Mouse (Mus musculus) hindbrain, embryonic 12.5 days (tissue): ENCODE results near the gene Sgsh. TPM values are rescaled to one million over a fixed set of nuclear protein-coding genes. Genes with fewer than 3 reads are reported as not detected.

Experiments
- ATAC-seq: fragments of 200-750 bp; cut with Nextera tagmentation; 2 replicates; pipeline ENCODE4 v1.8.0; 2017; ENCODE audit warnings: moderate TSS enrichment; ENCODE audit not compliant: low FRiP score
- H3K27ac ChIP-seq: fragments of 300-500 bp; sonication (generic); 2 replicates; pipeline ENCODE4 v1.5.1; 2016; ENCODE audit warnings: mild to moderate bottlenecking
- H3K27me3 ChIP-seq: fragments of 300-500 bp; sonication (generic); 2 replicates; pipeline ENCODE4 v1.6.1; 2016; ENCODE audit warnings: mild to moderate bottlenecking
- H3K36me3 ChIP-seq: fragments of 300-500 bp; sonication (generic); 2 replicates; pipeline ENCODE4 v1.6.1; 2016; ENCODE audit warnings: mild to moderate bottlenecking
- H3K4me1 ChIP-seq: fragments of 300-500 bp; sonication (generic); 2 replicates; pipeline ENCODE4 v1.6.1; 2016
- H3K4me2 ChIP-seq: fragments of 300-500 bp; sonication (generic); replicated peaks from 2 replicates; pipeline ENCODE4 v1.6.1; 2016; ENCODE audit warnings: mild to moderate bottlenecking
- H3K4me3 ChIP-seq: fragments of 300-500 bp; sonication (generic); 2 replicates; pipeline ENCODE4 v1.5.1; 2016; ENCODE audit warnings: mild to moderate bottlenecking
- H3K9ac ChIP-seq: fragments of 300-500 bp; sonication (generic); 2 replicates; pipeline ENCODE4 v1.6.1; 2016; ENCODE audit warnings: mild to moderate bottlenecking, moderate library complexity
- H3K9me3 ChIP-seq: fragments of 300-500 bp; sonication (generic); replicated peaks from 2 replicates; pipeline ENCODE4 v1.6.1; 2016; ENCODE audit warnings: mild to moderate bottlenecking
- WGBS: fragments of 180-500 bp; shearing (Covaris S2); methylation state at CpG from one replicate; pipeline ENCODE4 v1.1.7; 2016; 5-methylcytosine and 5-hydroxymethylcytosine counted together
- polyA plus RNA-seq: library from polyadenylated mRNA; unstranded; fragments of >200 nt; fragmentation: Nextera tagmentation; extraction: Ambion mirVana; gene quantifications from 2 replicates; pipeline ENCODE4 v1.2.1, GENCODE M21; 2016

Gene Sgsh
- 4.4 and 4.6 TPM in 2 replicates for polyA plus RNA-seq

- H3K27me3 ChIP-seq = no peaks in the 10 kb centered on the region
- H3K9me3 ChIP-seq = no peaks in the 10 kb centered on the region
- peak within 1 kb of the TSS; percentile 65 for H3K4me3 ChIP-seq
- peaks cover 15% of the 10 kb centered on the region for H3K4me1 ChIP-seq
- peak within 1 kb of the TSS; percentile 95 for H3K4me2 ChIP-seq
- ATAC-seq = peak; percentile 92
- WGBS = 3% methylated on average over 40 of the region's 40 CpGs
- H3K9ac ChIP-seq = peak within 1 kb of the TSS; percentile 80
- H3K27ac ChIP-seq = peak within 1 kb of the TSS; percentile 49; the same call in 1 of the 2 replicates
- peaks cover 4% of the 10 kb centered on the region; the same call in 1 of the 2 replicates for H3K36me3 ChIP-seq
These were observed at the start of gene Sgsh, which contains the start of gene Slc26a11 for GRCm38 (mm10) chr11:119355443-119356385. Gene Sgsh (minus strand): TSS chr11:119355536. Gene Slc26a11 (plus strand): TSS chr11:119355557.

GRCm38 (mm10) chr11:119404627-119405026 lies 49.3 kb upstream of the Sgsh start:
- H3K4me1 ChIP-seq = no peaks in the 10 kb centered on the region
- 48% methylated on average over 5 of the region's 5 CpGs for WGBS
- ATAC-seq = no peak
- no peak overlapping the region for H3K4me3 ChIP-seq
- no peaks in the 10 kb centered on the region for H3K9me3 ChIP-seq
- H3K27ac ChIP-seq = no peak overlapping the region
- H3K4me2 ChIP-seq = no peak overlapping the region
- no peaks in the 10 kb centered on the region for H3K36me3 ChIP-seq
- H3K27me3 ChIP-seq = no peaks in the 10 kb centered on the region
- no peak overlapping the region for H3K9ac ChIP-seq

- 57% methylated on average over 11 of the region's 11 CpGs for WGBS
- H3K4me1 ChIP-seq = no peaks in the 10 kb centered on the region
- no peak overlapping the region for H3K4me2 ChIP-seq
- ATAC-seq = no peak
- no peaks in the 10 kb centered on the region for H3K36me3 ChIP-seq
- no peaks in the 10 kb centered on the region for H3K27me3 ChIP-seq
- no peak overlapping the region for H3K4me3 ChIP-seq
- H3K9me3 ChIP-seq = no peaks in the 10 kb centered on the region
- no peak overlapping the region for H3K27ac ChIP-seq
- H3K9ac ChIP-seq = no peak overlapping the region
These were observed 47.3 kb upstream of the Sgsh start for GRCm38 (mm10) chr11:119402501-119403160.

GRCm38 (mm10) chr11:119396461-119396860 lies 41.1 kb upstream of the Sgsh start:
- no peak overlapping the region for H3K4me2 ChIP-seq
- H3K27me3 ChIP-seq = peaks cover 54% of the 10 kb centered on the region
- peaks cover 8% of the 10 kb centered on the region for H3K4me1 ChIP-seq
- H3K36me3 ChIP-seq = no peaks in the 10 kb centered on the region
- 27% methylated on average over 7 of the region's 7 CpGs for WGBS
- no peak for ATAC-seq
- H3K27ac ChIP-seq = no peak overlapping the region
- no peak overlapping the region for H3K4me3 ChIP-seq
- no peak overlapping the region for H3K9ac ChIP-seq
- H3K9me3 ChIP-seq = no peaks in the 10 kb centered on the region

GRCm38 (mm10) chr11:119395931-119396330 lies 40.6 kb upstream of the Sgsh start:
- Histone ChIP-seq H3K9ac (no peak overlapping the region), H3K27me3 (peaks cover 59% of the 10 kb centered on the region), H3K4me1 (peaks cover 8% of the 10 kb centered on the region), H3K27ac (no peak overlapping the region), H3K36me3 (no peaks in the 10 kb centered on the region), H3K4me3 (no peak overlapping the region), H3K9me3 (no peaks in the 10 kb centered on the region), H3K4me2 (no peak overlapping the region)
- no peak for ATAC-seq
- WGBS = 11% methylated on average over 13 of the region's 13 CpGs

- H3K4me1 ChIP-seq = peaks cover 13% of the 10 kb centered on the region
- H3K4me3 ChIP-seq = no peak overlapping the region
- H3K4me2 ChIP-seq = no peak overlapping the region
- ATAC-seq = no peak
- no peak overlapping the region for H3K27ac ChIP-seq
- no peak overlapping the region for H3K9ac ChIP-seq
- H3K27me3 ChIP-seq = peaks cover 65% of the 10 kb centered on the region
- no peaks in the 10 kb centered on the region for H3K9me3 ChIP-seq
- WGBS = 3% methylated on average over 7 of the region's 7 CpGs
- no peaks in the 10 kb centered on the region for H3K36me3 ChIP-seq
These were observed 40.1 kb upstream of the Sgsh start for GRCm38 (mm10) chr11:119395394-119395793.

GRCm38 (mm10) chr11:119394210-119394609 lies 38.9 kb upstream of the Sgsh start:
- Histone ChIP-seq H3K27ac (no peak overlapping the region), H3K4me2 (no peak overlapping the region), H3K4me1 (peaks cover 22% of the 10 kb centered on the region), H3K27me3 (peaks cover 76% of the 10 kb centered on the region), H3K4me3 (no peak overlapping the region), H3K36me3 (no peaks in the 10 kb centered on the region), H3K9me3 (no peaks in the 10 kb centered on the region), H3K9ac (no peak overlapping the region)
- no peak for ATAC-seq
- 42% methylated on average over 6 of the region's 6 CpGs for WGBS

GRCm38 (mm10) chr11:119393483-119393804 lies 38.1 kb upstream of the Sgsh start:
- Histone ChIP-seq H3K27ac (no peak overlapping the region), H3K36me3 (no peaks in the 10 kb centered on the region), H3K4me1 (peaks cover 22% of the 10 kb centered on the region), H3K4me2 (peak overlapping the region; percentile 64), H3K27me3 (peaks cover 84% of the 10 kb centered on the region), H3K4me3 (peak overlapping the region; percentile 38), H3K9ac (peak overlapping the region; percentile 41; the same call in 1 of the 2 replicates), H3K9me3 (no peaks in the 10 kb centered on the region)
- 17% methylated on average over 7 of the region's 7 CpGs for WGBS
- no peak for ATAC-seq

GRCm38 (mm10) chr11:119392800-119393482 lies 37.6 kb upstream of the Sgsh start, which contains the start of gene Rnf213:
Gene Rnf213 (plus strand): TSS chr11:119393100.
- WGBS = 2% methylated on average over 19 of the region's 19 CpGs
- Histone ChIP-seq H3K27ac (no peak within 1 kb of the TSS), H3K9me3 (no peaks in the 10 kb centered on the region), H3K4me1 (peaks cover 22% of the 10 kb centered on the region), H3K4me2 (peak within 1 kb of the TSS; percentile 64), H3K36me3 (no peaks in the 10 kb centered on the region), H3K9ac (peak within 1 kb of the TSS; percentile 41; the same call in 1 of the 2 replicates), H3K27me3 (peaks cover 89% of the 10 kb centered on the region), H3K4me3 (peak within 1 kb of the TSS; percentile 38)
- ATAC-seq = no peak

- Histone ChIP-seq H3K27ac (no peak overlapping the region), H3K36me3 (no peaks in the 10 kb centered on the region), H3K4me2 (no peak overlapping the region; the same call in 1 of the 2 replicates), H3K9me3 (no peaks in the 10 kb centered on the region), H3K27me3 (peaks cover 94% of the 10 kb centered on the region), H3K4me1 (peaks cover 22% of the 10 kb centered on the region), H3K4me3 (no peak overlapping the region), H3K9ac (no peak overlapping the region)
- 9% methylated on average over 12 of the region's 12 CpGs for WGBS
- ATAC-seq = 0 out of 2 replicates have a peak, but pooled peaks have one; percentile 16
These were observed 36.8 kb upstream of the Sgsh start for GRCm38 (mm10) chr11:119392001-119392614.

GRCm38 (mm10) chr11:119391386-119392000 lies 36.2 kb upstream of the Sgsh start:
- WGBS = 34% methylated on average over 7 of the region's 7 CpGs
- no peak overlapping the region for H3K4me3 ChIP-seq
- ATAC-seq = no peak
- no peak overlapping the region for H3K9ac ChIP-seq
- peaks cover 91% of the 10 kb centered on the region for H3K27me3 ChIP-seq
- H3K4me1 ChIP-seq = peaks cover 22% of the 10 kb centered on the region
- H3K27ac ChIP-seq = no peak overlapping the region
- H3K4me2 ChIP-seq = no peak overlapping the region
- no peaks in the 10 kb centered on the region for H3K9me3 ChIP-seq
- H3K36me3 ChIP-seq = no peaks in the 10 kb centered on the region
